Mouse (Mus musculus) embryo, embryonic 11.5 days (tissue): ENCODE data around the gene 1810010D01Rik.

Experiments used
- DNase-seq: peaks from one replicate; pipeline ENCODE4 v3.0.0-alpha.2; 2012; ENCODE audit warnings: low read depth, low spot score

Gene 1810010D01Rik

GRCm38 (mm10) chr7:145208006-145208405 is at the start of gene 1810010D01Rik:
1810010D01Rik (minus strand) TSS chr7:145208119.
- DNase-seq = no peak

- DNase-seq = no peak
Measured at GRCm38 (mm10) chr7:145256092-145256491, 48.2 kb upstream of the 1810010D01Rik start.

- DNase-seq = no peak
Measured at GRCm38 (mm10) chr7:145253986-145254630, 46.2 kb upstream of the 1810010D01Rik start.

GRCm38 (mm10) chr7:145252715-145253476 is 45.0 kb upstream of the 1810010D01Rik start:
- DNase-seq = peak; percentile 62

GRCm38 (mm10) chr7:145250225-145250624 is 42.3 kb upstream of the 1810010D01Rik start:
- no peak for DNase-seq

GRCm38 (mm10) chr7:145248911-145249310 is 41.0 kb upstream of the 1810010D01Rik start:
- DNase-seq = no peak

- peak; percentile 48 for DNase-seq
Measured at GRCm38 (mm10) chr7:145242851-145243712, 35.2 kb upstream of the 1810010D01Rik start.

- DNase-seq = no peak
Measured at GRCm38 (mm10) chr7:145242028-145242427, 34.1 kb upstream of the 1810010D01Rik start.

- DNase-seq = no peak
Measured at GRCm38 (mm10) chr7:145240929-145241328, 33.0 kb upstream of the 1810010D01Rik start.

GRCm38 (mm10) chr7:145239736-145240505 is 32.0 kb upstream of the 1810010D01Rik start:
- no peak for DNase-seq

GRCm38 (mm10) chr7:145239145-145239544 is 31.2 kb upstream of the 1810010D01Rik start:
- no peak for DNase-seq

GRCm38 (mm10) chr7:145234841-145235790 is 27.2 kb upstream of the 1810010D01Rik start:
- DNase-seq = no peak

GRCm38 (mm10) chr7:145231659-145232058 is 23.7 kb upstream of the 1810010D01Rik start:
- no peak for DNase-seq

GRCm38 (mm10) chr7:145226641-145227040 is 18.7 kb upstream of the 1810010D01Rik start:
- DNase-seq = no peak

GRCm38 (mm10) chr7:145225626-145226025 is 17.7 kb upstream of the 1810010D01Rik start:
- no peak for DNase-seq

GRCm38 (mm10) chr7:145221841-145222689 is 14.1 kb upstream of the 1810010D01Rik start:
- no peak for DNase-seq

- no peak for DNase-seq
Measured at GRCm38 (mm10) chr7:145221346-145221745, 13.4 kb upstream of the 1810010D01Rik start.

- no peak for DNase-seq
Measured at GRCm38 (mm10) chr7:145219420-145219831, 11.5 kb upstream of the 1810010D01Rik start.

- DNase-seq = no peak
Measured at GRCm38 (mm10) chr7:145216591-145216990, 8.7 kb upstream of the 1810010D01Rik start.
